Mouse (Mus musculus): ENCODE results near the gene Mup20. TPM values are rescaled to one million over a fixed set of nuclear protein-coding genes. Genes with fewer than 3 reads are reported as not detected.
"Not testable (repeated sequence)": the region's sequence is repeated elsewhere in the genome, so short reads cannot be mapped to it uniquely, and the experiment has no call there.

Mup20 gene
- polyA plus RNA-seq, 1 experiment from 2014 or later, result not detected

GRCm38 (mm10) chr4:62023646-62024045, 30.3 kb downstream of the Mup20 start:
- H3K4me3 ChIP-seq (ENCODE audit: low read depth, low read length), result no peak overlapping the region
- no peaks in the 10 kb centered on the region for H3K27me3 ChIP-seq (ENCODE audit: control insufficient read depth, insufficient read depth, low read depth, low read length)
- H3K27ac ChIP-seq (ENCODE audit: low read length), result no peak overlapping the region
- no peak for ATAC-seq
- no peak overlapping the region for H3K9ac ChIP-seq (ENCODE audit: low read depth, low read length)
- H3K36me3 ChIP-seq (ENCODE audit: control insufficient read depth, insufficient read depth, low read length), result no peaks in the 10 kb centered on the region
- no peak overlapping the region for H3K4me2 ChIP-seq (ENCODE audit: low read length)
- H3K9me3 ChIP-seq (replicated peaks; ENCODE audit: control insufficient read depth, low read length, poor library complexity, severe bottlenecking), result no peaks in the 10 kb centered on the region
- 87% methylated on average over 4 of the region's 4 CpGs for WGBS
- no peaks in the 10 kb centered on the region for H3K4me1 ChIP-seq (ENCODE audit: control insufficient read depth, insufficient read depth, low read length)

- Histone ChIP-seq H3K27ac (ENCODE audit: low read length) (no peak overlapping the region), H3K9ac (ENCODE audit: low read depth, low read length) (no peak overlapping the region), H3K27me3 (ENCODE audit: control insufficient read depth, insufficient read depth, low read depth, low read length) (no peaks in the 10 kb centered on the region), H3K4me2 (ENCODE audit: low read length) (no peak overlapping the region), H3K4me3 (ENCODE audit: low read depth, low read length) (no peak overlapping the region), H3K36me3 (ENCODE audit: control insufficient read depth, insufficient read depth, low read length) (no peaks in the 10 kb centered on the region), H3K9me3 (replicated peaks; ENCODE audit: control insufficient read depth, low read length, poor library complexity, severe bottlenecking) (no peaks in the 10 kb centered on the region), H3K4me1 (ENCODE audit: control insufficient read depth, insufficient read depth, low read length) (no peaks in the 10 kb centered on the region)
- WGBS, result 81% methylated on average over 2 of the region's 2 CpGs
- ATAC-seq, result no peak
Observed at GRCm38 (mm10) chr4:62023120-62023519, 30.8 kb downstream of the Mup20 start.

GRCm38 (mm10) chr4:62020511-62020910, 33.4 kb downstream of the Mup20 start:
- H3K4me2 ChIP-seq (ENCODE audit: low read length); H3K9ac ChIP-seq (ENCODE audit: low read depth, low read length); H3K4me1 ChIP-seq (ENCODE audit: control insufficient read depth, insufficient read depth, low read length); H3K27me3 ChIP-seq (ENCODE audit: control insufficient read depth, insufficient read depth, low read depth, low read length); ATAC-seq; H3K9me3 ChIP-seq (replicated peaks; ENCODE audit: control insufficient read depth, low read length, poor library complexity, severe bottlenecking); H3K27ac ChIP-seq (ENCODE audit: low read length); H3K4me3 ChIP-seq (ENCODE audit: low read depth, low read length); H3K36me3 ChIP-seq (ENCODE audit: control insufficient read depth, insufficient read depth, low read length): not testable (repeated sequence)

Other genes with a start within 250 kb of the Mup20 start
- not detected in 2 replicates for gene Mup5, start 218.9 kb downstream of the Mup20 start, polyA plus RNA-seq (2015; fragmentation: Nextera tagmentation; extraction: Ambion mirVana)
- gene Mup3, start 33.2 kb upstream of the Mup20 start, polyA plus RNA-seq (2015; fragmentation: Nextera tagmentation; extraction: Ambion mirVana), result not detected in 2 replicates
- not detected in 2 replicates for gene Mup21, start 96.7 kb upstream of the Mup20 start, polyA plus RNA-seq (2015; fragmentation: Nextera tagmentation; extraction: Ambion mirVana)
- gene Zfp37, start 176.9 kb upstream of the Mup20 start, polyA plus RNA-seq (2015; fragmentation: Nextera tagmentation; extraction: Ambion mirVana), result 35.9 and 37.2 TPM in 2 replicates
- 17.3 and 18.7 TPM in 2 replicates for gene Slc31a2, start 208.4 kb upstream of the Mup20 start, polyA plus RNA-seq (2015; fragmentation: Nextera tagmentation; extraction: Ambion mirVana)

Data from midbrain, embryonic 16.5 days (tissue).